Mouse (Mus musculus) cortical plate, adult 2 months (tissue): Measurements from ENCODE around the gene Mki67.

ENCODE experiments used
- CTCF ChIP-seq: fragments of 200-500 bp; IDR thresholded peaks from 2 replicates; pipeline ENCODE4 v1.5.1; 2011; ENCODE audit warnings: mild to moderate bottlenecking, control low read depth, low read length; ENCODE audit not compliant: insufficient read depth; ENCODE audit errors: extremely low read depth
- POLR2A ChIP-seq: fragments of 200-500 bp; IDR thresholded peaks from 2 replicates; pipeline ENCODE4 v1.6.1; 2011; ENCODE audit warnings: mild to moderate bottlenecking, low read length, control low read depth; ENCODE audit not compliant: insufficient read depth; ENCODE audit errors: extremely low read depth

- TF ChIP-seq CTCF (no peak), POLR2A (no peak)
These were observed 32.8 kb upstream of the Mki67 start for GRCm38 (mm10) chr7:135748986-135749385.
